Mouse (Mus musculus): ENCODE results near the gene Aip. TPM values are rescaled to one million over a fixed set of nuclear protein-coding genes. Genes with fewer than 3 reads are reported as not detected.
"Not testable (repeated sequence)": the region's sequence is repeated elsewhere in the genome, so short reads cannot be mapped to it uniquely, and the experiment has no call there.

Aip gene
- total and polyA plus RNA-seq, 2 experiments from 2014 or later: 23.8 to 61.7 TPM

- no peaks in the 10 kb centered on the region for H3K27me3 ChIP-seq (ENCODE audit: control insufficient read depth, insufficient read depth, low read length)
- H3K4me3 ChIP-seq (ENCODE audit: low read depth, low read length): no peak overlapping the region
- H3K4me1 ChIP-seq (ENCODE audit: control insufficient read depth, insufficient read depth): peaks cover 12% of the 10 kb centered on the region; the same call in 1 of the 2 replicates
- TF ChIP-seq CTCF (IDR thresholded peaks at IDR 0.05; ENCODE audit: low read depth) (no peak), EP300 (IDR thresholded peaks at IDR 0.05; ENCODE audit: low read depth) (no peak)
- DNase-seq (ENCODE audit: low spot score) (no peak), ATAC-seq (ENCODE audit: insufficient read depth, low read depth) (no peak)
- no peak overlapping the region for H3K27ac ChIP-seq (ENCODE audit: low read depth)
- no peak overlapping the region for H3K4me2 ChIP-seq (ENCODE audit: low read depth, low read length)
- H3K36me3 ChIP-seq (replicated peaks; ENCODE audit: control insufficient read depth, insufficient read depth, low read length): peaks cover 42% of the 10 kb centered on the region
- WGBS: 87% methylated on average over 5 of the region's 5 CpGs
- H3K9me3 ChIP-seq (replicated peaks; ENCODE audit: control insufficient read depth, low read length): no peaks in the 10 kb centered on the region
- no peak overlapping the region for H3K9ac ChIP-seq (replicated peaks; ENCODE audit: low read depth, low read length)
These were observed 5.4 kb upstream of the Aip start for GRCm38 (mm10) chr19:4131075-4131474.

- H3K36me3 ChIP-seq (replicated peaks; ENCODE audit: control insufficient read depth, insufficient read depth, low read length): peaks cover 42% of the 10 kb centered on the region
- no peak overlapping the region for H3K9ac ChIP-seq (replicated peaks; ENCODE audit: low read depth, low read length)
- WGBS: 63% methylated on average over 4 of the region's 4 CpGs
- no peak for TF ChIP-seq EP300 (IDR thresholded peaks at IDR 0.05; ENCODE audit: low read depth)
- TF ChIP-seq CTCF (IDR thresholded peaks at IDR 0.05; ENCODE audit: low read depth): no peak
- no peaks in the 10 kb centered on the region for H3K27me3 ChIP-seq (ENCODE audit: control insufficient read depth, insufficient read depth, low read length)
- no peak overlapping the region for H3K4me2 ChIP-seq (ENCODE audit: low read depth, low read length)
- H3K27ac ChIP-seq (ENCODE audit: low read depth): peak overlapping the region; percentile 41
- H3K4me3 ChIP-seq (ENCODE audit: low read depth, low read length): no peak overlapping the region
- peaks cover 12% of the 10 kb centered on the region; the same call in 1 of the 2 replicates for H3K4me1 ChIP-seq (ENCODE audit: control insufficient read depth, insufficient read depth)
- no peak for ATAC-seq (ENCODE audit: insufficient read depth, low read depth)
- H3K9me3 ChIP-seq (replicated peaks; ENCODE audit: control insufficient read depth, low read length): no peaks in the 10 kb centered on the region
- no peak for DNase-seq (ENCODE audit: low spot score)
These were observed 4.4 kb upstream of the Aip start for GRCm38 (mm10) chr19:4130106-4130505.

- Histone ChIP-seq H3K9ac (replicated peaks; ENCODE audit: low read depth, low read length) (no peak overlapping the region), H3K36me3 (replicated peaks; ENCODE audit: control insufficient read depth, insufficient read depth, low read length) (peaks cover 42% of the 10 kb centered on the region), H3K4me2 (ENCODE audit: low read depth, low read length) (no peak overlapping the region), H3K4me1 (ENCODE audit: control insufficient read depth, insufficient read depth) (peaks cover 12% of the 10 kb centered on the region; the same call in 1 of the 2 replicates), H3K9me3 (replicated peaks; ENCODE audit: control insufficient read depth, low read length) (no peaks in the 10 kb centered on the region), H3K27me3 (ENCODE audit: control insufficient read depth, insufficient read depth, low read length) (no peaks in the 10 kb centered on the region), H3K4me3 (ENCODE audit: low read depth, low read length) (no peak overlapping the region), H3K27ac (ENCODE audit: low read depth) (peak overlapping the region; percentile 41)
- TF ChIP-seq CTCF (IDR thresholded peaks at IDR 0.05; ENCODE audit: low read depth) (no peak), EP300 (IDR thresholded peaks at IDR 0.05; ENCODE audit: low read depth) (no peak)
- WGBS: 86% methylated on average over 7 of the region's 7 CpGs
- ATAC-seq (ENCODE audit: insufficient read depth, low read depth) (no peak), DNase-seq (ENCODE audit: low spot score) (no peak)
These were observed 3.8 kb upstream of the Aip start for GRCm38 (mm10) chr19:4129462-4129861.

GRCm38 (mm10) chr19:4126759-4127495 lies 1.3 kb upstream of the Aip start:
- Histone ChIP-seq H3K36me3 (replicated peaks; ENCODE audit: control insufficient read depth, insufficient read depth, low read length) (peaks cover 28% of the 10 kb centered on the region), H3K4me1 (ENCODE audit: control insufficient read depth, insufficient read depth) (peaks cover 12% of the 10 kb centered on the region; the same call in 1 of the 2 replicates), H3K9ac (replicated peaks; ENCODE audit: low read depth, low read length) (peak overlapping the region; percentile 89), H3K9me3 (replicated peaks; ENCODE audit: control insufficient read depth, low read length) (no peaks in the 10 kb centered on the region), H3K27ac (ENCODE audit: low read depth) (no peak overlapping the region), H3K4me2 (ENCODE audit: low read depth, low read length) (peak overlapping the region; percentile 61), H3K4me3 (ENCODE audit: low read depth, low read length) (peak overlapping the region; percentile 83), H3K27me3 (ENCODE audit: control insufficient read depth, insufficient read depth, low read length) (no peaks in the 10 kb centered on the region)
- DNase-seq (ENCODE audit: low spot score) (no peak), ATAC-seq (ENCODE audit: insufficient read depth, low read depth) (no peak)
- WGBS: 59% methylated on average over 7 of the region's 7 CpGs
- TF ChIP-seq CTCF (IDR thresholded peaks at IDR 0.05; ENCODE audit: low read depth): no peak
- no peak for TF ChIP-seq EP300 (IDR thresholded peaks at IDR 0.05; ENCODE audit: low read depth)

- Histone ChIP-seq H3K9ac (replicated peaks; ENCODE audit: low read depth, low read length) (0 out of 2 replicates have a peak overlapping the region, but pooled peaks have one; percentile 11), H3K36me3 (replicated peaks; ENCODE audit: control insufficient read depth, insufficient read depth, low read length) (peaks cover 16% of the 10 kb centered on the region), H3K4me2 (ENCODE audit: low read depth, low read length) (peak overlapping the region; percentile 50), H3K4me1 (ENCODE audit: control insufficient read depth, insufficient read depth) (peaks cover 21% of the 10 kb centered on the region), H3K4me3 (ENCODE audit: low read depth, low read length) (peak overlapping the region; percentile 83)
- WGBS: 26% methylated on average over 3 of the region's 4 CpGs
- peak; percentile 5; the same call in 1 of the 2 replicates for ATAC-seq (ENCODE audit: insufficient read depth, low read depth)
- not testable (repeated sequence) for H3K9me3 ChIP-seq (replicated peaks; ENCODE audit: control insufficient read depth, low read length); H3K27me3 ChIP-seq (ENCODE audit: control insufficient read depth, insufficient read depth, low read length); DNase-seq (ENCODE audit: low spot score); H3K27ac ChIP-seq (ENCODE audit: low read depth)
These were observed 390 bp downstream of the Aip start for GRCm38 (mm10) chr19:4125268-4125667.

- no peak for TF ChIP-seq CTCF (IDR thresholded peaks at IDR 0.05; ENCODE audit: low read depth)
- no peak for TF ChIP-seq EP300 (IDR thresholded peaks at IDR 0.05; ENCODE audit: low read depth)
- Histone ChIP-seq H3K9me3 (replicated peaks; ENCODE audit: control insufficient read depth, low read length) (no peaks in the 10 kb centered on the region), H3K9ac (replicated peaks; ENCODE audit: low read depth, low read length) (no peak overlapping the region), H3K27me3 (ENCODE audit: control insufficient read depth, insufficient read depth, low read length) (no peaks in the 10 kb centered on the region), H3K4me3 (ENCODE audit: low read depth, low read length) (no peak overlapping the region), H3K27ac (ENCODE audit: low read depth) (no peak overlapping the region), H3K4me2 (ENCODE audit: low read depth, low read length) (no peak overlapping the region), H3K4me1 (ENCODE audit: control insufficient read depth, insufficient read depth) (peaks cover 19% of the 10 kb centered on the region), H3K36me3 (replicated peaks; ENCODE audit: control insufficient read depth, insufficient read depth, low read length) (peaks cover 16% of the 10 kb centered on the region)
- no peak for DNase-seq (ENCODE audit: low spot score)
- WGBS: 78% methylated on average over 4 of the region's 4 CpGs
- no peak for ATAC-seq (ENCODE audit: insufficient read depth, low read depth)
These were observed 1.2 kb downstream of the Aip start for GRCm38 (mm10) chr19:4124432-4124831.

All from heart, postnatal 0 days (tissue).